Mouse (Mus musculus) hindbrain, embryonic 15.5 days (tissue): Measurements from ENCODE around the gene Btc. TPM values are rescaled to one million over a fixed set of nuclear protein-coding genes. Genes with fewer than 3 reads are reported as not detected.
A peak's percentile ranks its signal among the peaks of the same experiment; 100 is the strongest.

ENCODE experiments used
- ATAC-seq: fragments of 200-750 bp; cut with Nextera tagmentation; 2 replicates; pipeline ENCODE4 v1.8.0; 2017; ENCODE audit warnings: low read depth, moderate number of reproducible peaks, moderate TSS enrichment; ENCODE audit not compliant: low FRiP score
- H3K27ac ChIP-seq: fragments of 300-500 bp; sonication (generic); replicated peaks from 2 replicates; pipeline ENCODE4 v1.5.1; 2015; ENCODE audit warnings: mild to moderate bottlenecking, inconsistent platforms
- H3K27me3 ChIP-seq: fragments of 300-500 bp; sonication (generic); 2 replicates; pipeline ENCODE4 v1.6.1; 2015; ENCODE audit warnings: control low read depth, inconsistent platforms
- H3K36me3 ChIP-seq: fragments of 300-500 bp; sonication (generic); 2 replicates; pipeline ENCODE4 v1.6.1; 2015; ENCODE audit warnings: control low read depth, inconsistent platforms
- H3K4me1 ChIP-seq: fragments of 300-500 bp; sonication (generic); replicated peaks from 2 replicates; pipeline ENCODE4 v1.6.1; 2015; ENCODE audit warnings: control low read depth, inconsistent platforms
- H3K4me2 ChIP-seq: fragments of 300-500 bp; sonication (generic); 2 replicates; pipeline ENCODE4 v1.6.1; 2015; ENCODE audit warnings: moderate library complexity, mild to moderate bottlenecking, inconsistent platforms
- H3K4me3 ChIP-seq: fragments of 300-500 bp; sonication (generic); 2 replicates; pipeline ENCODE4 v1.5.1; 2015; ENCODE audit warnings: mild to moderate bottlenecking, inconsistent platforms
- H3K9ac ChIP-seq: fragments of 300-500 bp; sonication (generic); 2 replicates; pipeline ENCODE4 v1.6.1; 2015; ENCODE audit warnings: inconsistent platforms
- H3K9me3 ChIP-seq: fragments of 300-500 bp; sonication (generic); 2 replicates; pipeline ENCODE4 v1.6.1; 2016; ENCODE audit warnings: control low read depth, inconsistent platforms
- WGBS: fragments of 180-500 bp; shearing (Covaris S2); methylation state at CpG from one replicate; pipeline ENCODE4 v1.1.7; 2015; 5-methylcytosine and 5-hydroxymethylcytosine counted together
- polyA plus RNA-seq: library from polyadenylated mRNA; unstranded; fragments of >200 nt; fragmentation: Nextera tagmentation; extraction: Ambion mirVana; gene quantifications from 2 replicates; pipeline ENCODE4 v1.2.1, GENCODE M21; 2015

The Btc gene
- 0.29 TPM in 1 of 2 replicates, not detected in the other for polyA plus RNA-seq

GRCm38 (mm10) chr5:91402339-91403211 is at the start of gene Btc:
TSS of gene Btc (minus strand) at chr5:91402994.
- Histone ChIP-seq H3K36me3 (no peaks in the 10 kb centered on the region), H3K4me2 (peak within 1 kb of the TSS; percentile 53), H3K4me3 (peak within 1 kb of the TSS; percentile 19), H3K27me3 (no peaks in the 10 kb centered on the region), H3K4me1 (peaks cover 5% of the 10 kb centered on the region; the same call in 1 of the 2 replicates), H3K9me3 (no peaks in the 10 kb centered on the region), H3K27ac (no peak within 1 kb of the TSS), H3K9ac (no peak within 1 kb of the TSS)
- 19% methylated on average over 19 of the region's 19 CpGs for WGBS
- peak; percentile 72 for ATAC-seq

- no peak overlapping the region for H3K4me2 ChIP-seq
- ATAC-seq = peak; percentile 88
- H3K27ac ChIP-seq = no peak overlapping the region
- H3K27me3 ChIP-seq = no peaks in the 10 kb centered on the region
- no peak overlapping the region for H3K4me3 ChIP-seq
- H3K4me1 ChIP-seq = 0 out of 2 replicates have a peak, but pooled peaks cover 5% of the 10 kb centered on the region
- no peak overlapping the region for H3K9ac ChIP-seq
- H3K9me3 ChIP-seq = no peaks in the 10 kb centered on the region
- 34% methylated on average over 3 of the region's 3 CpGs for WGBS
- no peaks in the 10 kb centered on the region for H3K36me3 ChIP-seq
These were observed 42.3 kb upstream of the Btc start for GRCm38 (mm10) chr5:91444981-91445517.

- Histone ChIP-seq H3K27ac (no peak overlapping the region), H3K4me3 (no peak overlapping the region), H3K36me3 (no peaks in the 10 kb centered on the region), H3K4me1 (no peaks in the 10 kb centered on the region), H3K27me3 (no peaks in the 10 kb centered on the region), H3K9me3 (no peaks in the 10 kb centered on the region), H3K9ac (no peak overlapping the region), H3K4me2 (no peak overlapping the region)
- 57% methylated on average over 6 of the region's 6 CpGs for WGBS
- no peak for ATAC-seq
These were observed 33.8 kb upstream of the Btc start for GRCm38 (mm10) chr5:91436563-91436962.

- Histone ChIP-seq H3K9ac (no peak overlapping the region), H3K9me3 (no peaks in the 10 kb centered on the region), H3K4me3 (no peak overlapping the region), H3K4me1 (no peaks in the 10 kb centered on the region), H3K4me2 (no peak overlapping the region), H3K27me3 (no peaks in the 10 kb centered on the region), H3K36me3 (no peaks in the 10 kb centered on the region), H3K27ac (no peak overlapping the region)
- 0 out of 2 replicates have a peak, but pooled peaks have one; percentile 19 for ATAC-seq
- 73% methylated on average over 6 of the region's 6 CpGs for WGBS
These were observed 32.2 kb upstream of the Btc start for GRCm38 (mm10) chr5:91434723-91435658.

- Histone ChIP-seq H3K4me1 (no peaks in the 10 kb centered on the region), H3K9ac (no peak overlapping the region), H3K9me3 (no peaks in the 10 kb centered on the region), H3K4me2 (no peak overlapping the region), H3K27ac (no peak overlapping the region), H3K4me3 (no peak overlapping the region), H3K36me3 (no peaks in the 10 kb centered on the region), H3K27me3 (no peaks in the 10 kb centered on the region)
- WGBS = 45% methylated on average over 8 of the region's 8 CpGs
- ATAC-seq = no peak
These were observed 25.8 kb upstream of the Btc start for GRCm38 (mm10) chr5:91428547-91428946.

GRCm38 (mm10) chr5:91413814-91414213 is 11.0 kb upstream of the Btc start:
- no peak overlapping the region for H3K27ac ChIP-seq
- no peak for ATAC-seq

GRCm38 (mm10) chr5:91404263-91404662 is 1.5 kb upstream of the Btc start:
- H3K9me3 ChIP-seq = no peaks in the 10 kb centered on the region
- no peaks in the 10 kb centered on the region for H3K27me3 ChIP-seq
- no peak overlapping the region for H3K4me3 ChIP-seq
- H3K4me2 ChIP-seq = no peak overlapping the region
- no peaks in the 10 kb centered on the region for H3K36me3 ChIP-seq
- H3K27ac ChIP-seq = no peak overlapping the region
- H3K4me1 ChIP-seq = peaks cover 5% of the 10 kb centered on the region; the same call in 1 of the 2 replicates
- 80% methylated on average over 5 of the region's 5 CpGs for WGBS
- H3K9ac ChIP-seq = no peak overlapping the region
- no peak for ATAC-seq

More at GRCm38 (mm10) chr5:91413814-91414213, 11.0 kb upstream of the Btc start:
- Histone ChIP-seq H3K36me3 (no peaks in the 10 kb centered on the region), H3K27me3 (no peaks in the 10 kb centered on the region), H3K9me3 (no peaks in the 10 kb centered on the region), H3K4me3 (no peak overlapping the region), H3K4me1 (no peaks in the 10 kb centered on the region), H3K4me2 (no peak overlapping the region), H3K9ac (no peak overlapping the region)
- WGBS = 78% methylated on average over 8 of the region's 8 CpGs

- peaks cover 5% of the 10 kb centered on the region; the same call in 1 of the 2 replicates for H3K4me1 ChIP-seq
- no peak overlapping the region for H3K9ac ChIP-seq
- H3K4me3 ChIP-seq = no peak overlapping the region
- H3K9me3 ChIP-seq = no peaks in the 10 kb centered on the region
- H3K36me3 ChIP-seq = no peaks in the 10 kb centered on the region
- ATAC-seq = no peak
- no peak overlapping the region for H3K4me2 ChIP-seq
- no peak overlapping the region for H3K27ac ChIP-seq
- H3K27me3 ChIP-seq = no peaks in the 10 kb centered on the region
- WGBS = 81% methylated on average over 4 of the region's 4 CpGs
These were observed 487 bp upstream of the Btc start for GRCm38 (mm10) chr5:91403281-91403680.

- WGBS = 56% methylated on average over 2 of the region's 2 CpGs
- H3K36me3 ChIP-seq = no peaks in the 10 kb centered on the region
- no peak for ATAC-seq
- no peak overlapping the region for H3K27ac ChIP-seq
- H3K4me1 ChIP-seq = peaks cover 5% of the 10 kb centered on the region; the same call in 1 of the 2 replicates
- H3K4me2 ChIP-seq = no peak overlapping the region
- H3K9me3 ChIP-seq = no peaks in the 10 kb centered on the region
- no peak overlapping the region for H3K9ac ChIP-seq
- H3K4me3 ChIP-seq = no peak overlapping the region
- H3K27me3 ChIP-seq = no peaks in the 10 kb centered on the region
These were observed 2.2 kb downstream of the Btc start for GRCm38 (mm10) chr5:91400493-91401096.

GRCm38 (mm10) chr5:91375467-91375866 is 27.3 kb downstream of the Btc start:
- no peaks in the 10 kb centered on the region for H3K4me1 ChIP-seq
- no peak for ATAC-seq
- 76% methylated on average over 2 of the region's 2 CpGs for WGBS

GRCm38 (mm10) chr5:91368061-91368565 is 34.7 kb downstream of the Btc start:
- H3K4me2 ChIP-seq = no peak overlapping the region
- no peaks in the 10 kb centered on the region for H3K9me3 ChIP-seq
- WGBS = 75% methylated on average over 13 of the region's 13 CpGs
- H3K9ac ChIP-seq = no peak overlapping the region
- no peak overlapping the region for H3K4me3 ChIP-seq
- H3K27ac ChIP-seq = no peak overlapping the region
- no peaks in the 10 kb centered on the region for H3K36me3 ChIP-seq
- no peak for ATAC-seq
- no peaks in the 10 kb centered on the region for H3K27me3 ChIP-seq
- no peaks in the 10 kb centered on the region for H3K4me1 ChIP-seq

More at GRCm38 (mm10) chr5:91375467-91375866, 27.3 kb downstream of the Btc start:
- H3K9me3 ChIP-seq = no peaks in the 10 kb centered on the region
- no peak overlapping the region for H3K4me3 ChIP-seq
- H3K36me3 ChIP-seq = no peaks in the 10 kb centered on the region
- H3K27ac ChIP-seq = no peak overlapping the region
- H3K9ac ChIP-seq = no peak overlapping the region
- H3K4me2 ChIP-seq = no peak overlapping the region
- no peaks in the 10 kb centered on the region for H3K27me3 ChIP-seq
